Mouse (Mus musculus): Measurements from ENCODE around the gene Draxin. TPM values are rescaled to one million over a fixed set of nuclear protein-coding genes. Genes with fewer than 3 reads are reported as not detected.

Gene Draxin
- total and polyA plus RNA-seq, 3 experiments, result 0.04 TPM; not detected in 2

GRCm38 (mm10) chr4:148154982-148155381, 24.5 kb upstream of the Draxin start:
- no peak overlapping the region for H3K27ac ChIP-seq (ENCODE audit: insufficient read depth, low read depth)
- peaks cover 5 to 14% of the 10 kb centered on the region in 2 experiments for H3K4me1 ChIP-seq (ENCODE audit: control insufficient read depth in 1 of 2, insufficient read depth in 2 of 2)
- H3K4me3 ChIP-seq (replicated peaks in 1 of 3; ENCODE audit: low read depth in 2 of 3, low read length in 2 of 3, poor library complexity in 1 of 3), result no peak overlapping the region
- dilution Hi-C loops (cut with MboI; ENCODE audit: extremely low pct_ligation_motif_present, extremely low pct_unique_long_range_greater_than_20kb, low sequenced_read_pairs) (no loop called here), in situ Hi-C loops (cut with MboI; ENCODE audit: low pct_ligation_motif_present, low pct_unique_long_range_greater_than_20kb, low sequenced_read_pairs) (loop anchor here (5.0 to 25.0 kb wide), 3 partner anchors 38 to 457 kb away; partner anchors contain the start of gene Masp2)
- H3K36me3 ChIP-seq (replicated peaks in 1 of 2; ENCODE audit: control insufficient read depth in 1 of 2, insufficient read depth in 1 of 2, low read length in 1 of 2), result peaks cover 18 to 23% of the 10 kb centered on the region in 2 experiments
- no peaks in the 10 kb centered on the region; the same call in 1 of the 2 replicates for H3K79me2 ChIP-seq (replicated peaks; ENCODE audit: control insufficient read depth, extremely low read depth, insufficient read depth, poor library complexity, severe bottlenecking)
- no peaks in the 10 kb centered on the region for H3K9me3 ChIP-seq (replicated peaks; ENCODE audit: low read length)
- peak; percentile 28 for DNase-seq (ENCODE audit: extremely low read depth)
- H3K27me3 ChIP-seq (replicated peaks), result peaks cover 13% of the 10 kb centered on the region
- TF ChIP-seq ZC3H11A (IDR thresholded peaks at IDR 0.05; ENCODE audit: low read depth, low read length), result no peak
- no peak for TF ChIP-seq BHLHE40 (IDR thresholded peaks at IDR 0.05; ENCODE audit: low read depth, low read length)
- TF ChIP-seq SMC3 (IDR thresholded peaks at IDR 0.05; ENCODE audit: low read depth, low read length), result peak; percentile 24; the same call in 1 of the 2 replicates
- no peak for TF ChIP-seq MYC (IDR thresholded peaks at IDR 0.05; ENCODE audit: low read depth, low read length)
- peak; percentile 42 to 54; a peak in 3 of 4 replicates for TF ChIP-seq CTCF (conservative IDR thresholded peaks at IDR 0.05 in 1 of 2, IDR thresholded peaks at IDR 0.05 in 1 of 2; ENCODE audit: low read depth in 2 of 2, low read length in 2 of 2)
- TF ChIP-seq JUND (conservative IDR thresholded peaks at IDR 0.05; ENCODE audit: low read depth, low read length), result no peak
- no peak for TF ChIP-seq USF1 (IDR thresholded peaks at IDR 0.05; ENCODE audit: low read depth, low read length)
- no peak for TF ChIP-seq MAX (IDR thresholded peaks at IDR 0.05; ENCODE audit: low read length)
- no peak for TF ChIP-seq PAX5 (IDR thresholded peaks at IDR 0.05; ENCODE audit: low read length)
- H3K4me2 ChIP-seq (ENCODE audit: insufficient read depth, low read depth, poor library complexity, severe bottlenecking), result no peak overlapping the region
- no peak overlapping the region for H3K9ac ChIP-seq (ENCODE audit: insufficient read depth, low read depth)

GRCm38 (mm10) chr4:148154006-148154405, 23.5 kb upstream of the Draxin start:
- H3K4me2 ChIP-seq (ENCODE audit: insufficient read depth, low read depth, poor library complexity, severe bottlenecking), result no peak overlapping the region
- no peaks in the 10 kb centered on the region for H3K9me3 ChIP-seq (replicated peaks; ENCODE audit: low read length)
- no peak overlapping the region for H3K4me3 ChIP-seq (replicated peaks in 1 of 3; ENCODE audit: low read depth in 2 of 3, low read length in 2 of 3, poor library complexity in 1 of 3)
- no peak overlapping the region for H3K27ac ChIP-seq (ENCODE audit: insufficient read depth, low read depth)
- peaks cover 9% of the 10 kb centered on the region for H3K27me3 ChIP-seq (replicated peaks)
- dilution Hi-C loops (cut with MboI; ENCODE audit: extremely low pct_ligation_motif_present, extremely low pct_unique_long_range_greater_than_20kb, low sequenced_read_pairs) (no loop called here), in situ Hi-C loops (cut with MboI; ENCODE audit: low pct_ligation_motif_present, low pct_unique_long_range_greater_than_20kb, low sequenced_read_pairs) (loop anchor here (5.0 to 25.0 kb wide), 3 partner anchors 37 to 458 kb away; partner anchors contain the start of gene Masp2)
- no peak for DNase-seq (ENCODE audit: extremely low read depth)
- no peaks in the 10 kb centered on the region; the same call in 1 of the 2 replicates for H3K79me2 ChIP-seq (replicated peaks; ENCODE audit: control insufficient read depth, extremely low read depth, insufficient read depth, poor library complexity, severe bottlenecking)
- TF ChIP-seq KAT2A (IDR thresholded peaks at IDR 0.05; ENCODE audit: insufficient replicate concordance, low read length) (no peak), NRF1 (IDR thresholded peaks at IDR 0.05; ENCODE audit: low read depth, low read length) (no peak), ZMIZ1 (IDR thresholded peaks at IDR 0.05; ENCODE audit: low read depth, low read length) (no peak), ZNF384 (IDR thresholded peaks at IDR 0.05; ENCODE audit: low read depth, low read length) (no peak), MYC (IDR thresholded peaks at IDR 0.05; ENCODE audit: low read depth, low read length) (no peak), POLR2AphosphoS2 (IDR thresholded peaks at IDR 0.05; ENCODE audit: low read depth, low read length) (no peak), E2F4 (IDR thresholded peaks at IDR 0.05; ENCODE audit: insufficient replicate concordance, low read depth, low read length) (no peak), RCOR1 (conservative IDR thresholded peaks at IDR 0.05; ENCODE audit: low read depth, low read length) (no peak), TBP (conservative IDR thresholded peaks at IDR 0.05; ENCODE audit: low read depth, low read length) (no peak), MAX (IDR thresholded peaks at IDR 0.05; ENCODE audit: low read length) (no peak), CHD1 (IDR thresholded peaks at IDR 0.05; ENCODE audit: low read depth, low read length) (no peak), GABPA (IDR thresholded peaks at IDR 0.05; ENCODE audit: insufficient replicate concordance, low read depth, low read length) (no peak), SIN3A (IDR thresholded peaks at IDR 0.05; ENCODE audit: low read length) (no peak), NELFE (IDR thresholded peaks at IDR 0.05; ENCODE audit: low read depth, low read length) (no peak), TCF12 (IDR thresholded peaks at IDR 0.05; ENCODE audit: low read depth, low read length) (no peak), POLR2A (IDR thresholded peaks at IDR 0.05; ENCODE audit: low read depth, low read length) (no peak), JUN (IDR thresholded peaks at IDR 0.05; ENCODE audit: insufficient read depth, low read depth, low read length) (no peak)
- H3K9ac ChIP-seq (ENCODE audit: insufficient read depth, low read depth), result no peak overlapping the region
- peaks cover 5 to 9% of the 10 kb centered on the region in 2 experiments for H3K4me1 ChIP-seq (ENCODE audit: control insufficient read depth in 1 of 2, insufficient read depth in 2 of 2)
- peaks cover 19 to 30% of the 10 kb centered on the region in 2 experiments for H3K36me3 ChIP-seq (replicated peaks in 1 of 2; ENCODE audit: control insufficient read depth in 1 of 2, insufficient read depth in 1 of 2, low read length in 1 of 2)
